Mouse (Mus musculus) MEL (cell line): ENCODE data around the gene Swt1.
A peak's percentile ranks its signal among the peaks of the same experiment; 100 is the strongest.

Experiments
- CTCF ChIP-seq, 3 experiments: IDR thresholded peaks in 2 of 3; conservative IDR thresholded peaks in 1 of 3; 2 replicates each; pipeline ENCODE4 v1.5.1; 2011 to 2012; ENCODE audit warnings: low read length in 3 of 3, low read depth in 2 of 3, mild to moderate bottlenecking in 2 of 3, improper control_type of control experiment in 1 of 3, inconsistent platforms in 1 of 3, mixed read lengths in 1 of 3, moderate library complexity in 1 of 3; ENCODE audit not compliant: control insufficient read depth in 1 of 3, insufficient read depth in 1 of 3, poor library complexity in 1 of 3, severe bottlenecking in 1 of 3
- E2F4 ChIP-seq: IDR thresholded peaks from 2 replicates; pipeline ENCODE4 v1.6.1; 2011; ENCODE audit warnings: low read depth, low read length, improper control_type of control experiment, borderline replicate concordance
- EP300 ChIP-seq, 2 experiments: IDR thresholded peaks; 2 replicates each; pipeline ENCODE4 v1.6.1; 2011; ENCODE audit warnings: improper control_type of control experiment in 2 of 2, low read length in 2 of 2, low read depth in 1 of 2, mild to moderate bottlenecking in 1 of 2
- GABPA ChIP-seq: IDR thresholded peaks from 2 replicates; pipeline ENCODE4 v1.6.1; 2012; ENCODE audit warnings: low read depth, mild to moderate bottlenecking, inconsistent platforms, low read length, improper control_type of control experiment, moderate library complexity
- GATA1 ChIP-seq: IDR thresholded peaks from 2 replicates; pipeline ENCODE4 v1.6.1; 2011; ENCODE audit warnings: low read depth, low read length, improper control_type of control experiment
- KAT2A ChIP-seq: conservative IDR thresholded peaks from 2 replicates; pipeline ENCODE4 v1.6.1; 2012; ENCODE audit warnings: low read depth, low read length, improper control_type of control experiment, inconsistent platforms
- MEF2A ChIP-seq: IDR thresholded peaks from 2 replicates; pipeline ENCODE4 v1.6.1; 2014; ENCODE audit warnings: low read depth, mild to moderate bottlenecking, inconsistent platforms, low read length, improper control_type of control experiment; ENCODE audit not compliant: poor library complexity, insufficient replicate concordance, severe bottlenecking; ENCODE audit errors: extremely low read depth
- POLR2A ChIP-seq, 2 experiments: IDR thresholded peaks; 2 replicates each; pipeline ENCODE4 v1.6.1; 2011 to 2012; ENCODE audit warnings: low read length in 2 of 2, mild to moderate bottlenecking in 2 of 2, control low read depth in 1 of 2, improper control_type of control experiment in 1 of 2, low read depth in 1 of 2, moderate library complexity in 1 of 2; ENCODE audit not compliant: control insufficient read depth in 1 of 2, insufficient read depth in 1 of 2, poor library complexity in 1 of 2
- SMC3 ChIP-seq: IDR thresholded peaks from 2 replicates; pipeline ENCODE4 v1.6.1; 2011; ENCODE audit warnings: low read depth, low read length, improper control_type of control experiment
- TAL1 ChIP-seq: IDR thresholded peaks from 2 replicates; pipeline ENCODE4 v1.6.1; 2012; ENCODE audit warnings: mild to moderate bottlenecking, inconsistent platforms, low read length, moderate library complexity, mixed read lengths
- USF2 ChIP-seq, 2 experiments: IDR thresholded peaks; 2 replicates each; pipeline ENCODE4 v1.6.1; 2011 to 2012; ENCODE audit warnings: improper control_type of control experiment in 2 of 2, low read length in 2 of 2, borderline replicate concordance in 1 of 2, inconsistent platforms in 1 of 2, low read depth in 1 of 2, mild to moderate bottlenecking in 1 of 2; ENCODE audit not compliant: insufficient read depth in 1 of 2
- ZC3H11A ChIP-seq: IDR thresholded peaks from 2 replicates; pipeline ENCODE4 v1.6.1; 2012; ENCODE audit warnings: low read depth, mild to moderate bottlenecking, inconsistent platforms, low read length, improper control_type of control experiment

DNA sequence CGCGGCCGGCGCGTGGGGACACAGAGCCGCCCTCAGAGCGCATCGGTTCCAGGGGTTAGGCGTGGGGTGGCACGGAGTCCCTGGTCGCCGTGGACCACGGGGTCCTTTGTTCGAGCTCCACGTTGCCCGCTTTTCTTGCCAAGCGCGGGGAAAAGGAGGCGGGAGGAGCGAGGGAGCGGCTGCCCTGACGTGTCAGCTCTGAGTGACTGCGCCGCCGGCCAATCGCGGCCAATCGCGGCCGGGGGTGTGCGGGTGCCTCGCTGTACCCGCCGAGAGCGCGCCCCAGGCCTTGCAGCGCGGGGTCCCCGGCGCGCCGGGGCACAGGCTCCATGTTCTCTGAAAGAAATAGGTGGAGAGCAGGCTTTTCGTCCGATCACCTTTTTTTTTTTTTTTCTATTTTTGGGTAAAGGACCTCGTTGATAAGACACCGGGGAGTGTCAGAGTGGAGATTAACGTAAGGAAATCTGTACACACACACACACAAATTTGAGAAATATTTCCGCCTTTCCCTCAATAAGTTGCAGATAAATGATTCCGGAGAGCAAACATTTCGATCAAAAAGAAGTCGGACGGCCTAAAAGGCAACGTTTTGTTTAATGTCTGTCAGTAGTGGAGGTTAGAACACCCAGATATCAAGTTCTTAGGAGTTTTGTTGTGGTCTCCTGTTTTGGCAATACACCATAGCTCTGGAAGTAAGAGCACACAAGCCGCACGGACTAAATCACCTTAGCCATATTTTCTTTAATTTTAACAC, 83.0 kb downstream of the Swt1 start:
- TF ChIP-seq USF2 (IDR thresholded peaks at IDR 0.05; ENCODE audit: borderline replicate concordance in 1 of 2, insufficient read depth in 1 of 2, low read depth in 1 of 2, low read length in 2 of 2) = no peak
- peak in 1 of 2 experiments; percentile 45; a peak in 2 of 4 replicates for TF ChIP-seq POLR2A (IDR thresholded peaks at IDR 0.05; ENCODE audit: control insufficient read depth in 1 of 2, insufficient read depth in 1 of 2, low read depth in 1 of 2, low read length in 2 of 2, poor library complexity in 1 of 2)
- TF ChIP-seq GABPA = no peak
- no peak for TF ChIP-seq TAL1
- TF ChIP-seq MEF2A = peak; percentile 81; the same call in 1 of the 2 replicates
- no peak for TF ChIP-seq CTCF (IDR thresholded peaks at IDR 0.05 in 2 of 3, conservative IDR thresholded peaks at IDR 0.05 in 1 of 3; ENCODE audit: control insufficient read depth in 1 of 3, insufficient read depth in 1 of 3, low read depth in 2 of 3, low read length in 3 of 3, poor library complexity in 1 of 3, severe bottlenecking in 1 of 3)
- TF ChIP-seq SMC3 = no peak
- peak; percentile 76; the same call in 1 of the 2 replicates for TF ChIP-seq E2F4
- no peak for TF ChIP-seq ZC3H11A
- TF ChIP-seq GATA1 = peak; percentile 47; the same call in 1 of the 2 replicates
- TF ChIP-seq EP300 (IDR thresholded peaks at IDR 0.05; ENCODE audit: low read depth in 1 of 2, low read length in 2 of 2) = 0 out of 4 replicates have a peak, but pooled peaks have one; percentile 9 to 32
- no peak; the same call in 1 of the 2 replicates for TF ChIP-seq KAT2A
